Mouse (Mus musculus) embryonic facial prominence, embryonic 12.5 days (tissue): ENCODE data around the gene Cep70. TPM values are rescaled to one million over a fixed set of nuclear protein-coding genes. Genes with fewer than 3 reads are reported as not detected.

Experiments
- ATAC-seq: fragments of 200-750 bp; cut with Nextera tagmentation; 2 replicates; pipeline ENCODE4 v1.8.0; 2017; ENCODE audit not compliant: insufficient number of reproducible peaks, insufficient read depth, low FRiP score, low TSS enrichment
- H3K27ac ChIP-seq: fragments of 300-500 bp; sonication (generic); 2 replicates; pipeline ENCODE4 v1.5.1; 2016; ENCODE audit warnings: mild to moderate bottlenecking
- H3K27me3 ChIP-seq: fragments of 300-500 bp; sonication (generic); 2 replicates; pipeline ENCODE4 v1.6.1; 2016; ENCODE audit warnings: mild to moderate bottlenecking, moderate library complexity
- H3K36me3 ChIP-seq: fragments of 300-500 bp; sonication (generic); 2 replicates; pipeline ENCODE4 v1.6.1; 2016; ENCODE audit warnings: mild to moderate bottlenecking
- H3K4me1 ChIP-seq: fragments of 300-500 bp; sonication (generic); 2 replicates; pipeline ENCODE4 v1.6.1; 2016
- H3K4me2 ChIP-seq: fragments of 300-500 bp; sonication (generic); replicated peaks from 2 replicates; pipeline ENCODE4 v1.6.1; 2016; ENCODE audit warnings: mild to moderate bottlenecking, moderate library complexity
- H3K4me3 ChIP-seq: fragments of 300-500 bp; sonication (generic); 2 replicates; pipeline ENCODE4 v1.5.1; 2016; ENCODE audit warnings: mild to moderate bottlenecking
- H3K9ac ChIP-seq: fragments of 300-500 bp; sonication (generic); 2 replicates; pipeline ENCODE4 v1.6.1; 2016; ENCODE audit warnings: mild to moderate bottlenecking, moderate library complexity
- H3K9me3 ChIP-seq: fragments of 300-500 bp; sonication (generic); 2 replicates; pipeline ENCODE4 v1.6.1; 2016; ENCODE audit warnings: mild to moderate bottlenecking, moderate library complexity
- WGBS: fragments of 180-500 bp; shearing (Covaris S2); methylation state at CpG from one replicate; pipeline ENCODE4 v1.1.7; 2016; 5-methylcytosine and 5-hydroxymethylcytosine counted together
- polyA plus RNA-seq: library from polyadenylated mRNA; unstranded; fragments of >200 nt; fragmentation: Nextera tagmentation; extraction: Ambion mirVana; gene quantifications from 2 replicates; pipeline ENCODE4 v1.2.1, GENCODE M21; 2016

The Cep70 gene
- polyA plus RNA-seq, 1 experiment from 2014 or later = 51.4 TPM

DNA sequence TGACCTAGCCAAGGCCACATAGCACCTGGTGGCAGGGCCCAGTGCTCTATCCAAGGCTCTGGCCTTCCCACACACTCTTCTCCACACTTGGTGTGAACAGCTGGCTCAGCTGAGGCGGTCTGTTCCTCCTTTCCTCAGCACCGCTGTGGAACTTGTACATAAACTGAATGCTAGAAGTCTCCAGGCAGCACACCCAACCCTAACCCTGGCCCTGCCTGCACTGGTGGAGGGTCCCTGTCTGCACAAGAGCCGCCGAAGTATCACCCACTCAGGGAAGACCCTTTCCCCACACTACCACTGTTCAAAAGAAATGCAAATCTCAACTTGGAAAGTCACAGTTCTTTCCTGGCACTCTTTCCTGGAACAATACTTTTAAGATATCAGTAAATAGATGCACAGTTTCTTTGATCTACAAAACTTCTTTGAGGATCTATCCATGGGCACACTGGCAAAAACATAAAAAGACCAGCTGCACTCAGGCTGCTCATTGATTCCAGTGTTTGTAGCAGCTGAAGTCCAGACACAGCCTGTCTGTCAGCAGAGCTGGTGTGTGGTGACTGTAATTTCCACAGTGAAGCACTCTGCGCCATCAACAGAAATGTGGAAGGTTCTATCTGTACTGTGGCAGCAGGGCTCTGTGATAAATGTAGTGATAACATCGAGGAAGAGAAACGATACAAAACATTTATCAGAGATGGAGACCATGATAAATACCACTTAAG lies 82.2 kb downstream of the Cep70 start:
- Histone ChIP-seq H3K4me2 (no peak overlapping the region), H3K9ac (no peak overlapping the region), H3K27ac (no peak overlapping the region), H3K36me3 (no peaks in the 10 kb centered on the region), H3K27me3 (no peaks in the 10 kb centered on the region), H3K4me1 (no peaks in the 10 kb centered on the region), H3K4me3 (no peak overlapping the region), H3K9me3 (no peaks in the 10 kb centered on the region)
- ATAC-seq = no peak
- 85% methylated on average over 7 of the region's 7 CpGs for WGBS

DNA sequence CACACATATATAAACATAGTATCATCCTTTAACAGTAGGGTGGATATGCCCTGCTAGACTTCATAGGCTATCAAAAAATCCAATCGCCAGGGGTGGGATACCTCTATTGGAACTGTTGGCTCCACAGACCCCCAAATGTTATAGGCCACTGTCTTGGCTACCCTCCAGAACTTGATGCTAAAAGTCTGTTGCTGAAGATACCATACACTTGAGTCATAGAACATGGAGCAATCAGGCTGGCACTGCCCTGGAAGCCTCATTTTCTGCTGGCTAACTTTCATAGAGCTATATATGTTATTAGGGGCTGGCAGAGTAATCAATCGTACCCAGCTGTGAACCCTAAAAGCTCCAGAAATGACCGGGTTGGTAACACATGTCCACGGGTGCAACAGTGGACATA lies 82.8 kb downstream of the Cep70 start:
- H3K9me3 ChIP-seq = no peaks in the 10 kb centered on the region
- no peak for ATAC-seq
- WGBS = 83% methylated on average over 4 of the region's 4 CpGs

DNA sequence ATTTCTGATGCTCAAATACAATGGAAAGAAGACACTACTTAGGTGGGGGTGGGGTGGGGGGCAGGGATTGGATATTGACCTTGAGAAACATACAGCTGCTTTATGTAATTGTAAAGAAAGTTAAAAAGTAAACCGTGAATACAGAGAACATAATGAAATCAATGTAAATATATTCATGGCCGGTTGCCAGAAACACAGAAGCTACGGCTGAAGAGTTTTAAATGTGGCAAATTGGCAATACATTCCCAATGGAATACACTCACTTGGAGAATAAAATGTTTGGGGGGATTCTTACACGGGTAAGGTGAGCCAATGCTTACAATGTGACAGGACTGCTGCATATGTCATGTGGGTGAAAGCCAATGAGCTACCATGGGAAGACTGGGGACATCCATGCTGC lies 83.7 kb downstream of the Cep70 start:
- WGBS = 64% methylated on average over 4 of the region's 4 CpGs
- Histone ChIP-seq H3K4me1 (no peaks in the 10 kb centered on the region), H3K36me3 (no peaks in the 10 kb centered on the region), H3K9me3 (no peaks in the 10 kb centered on the region), H3K27ac (no peak overlapping the region), H3K4me3 (no peak overlapping the region), H3K9ac (no peak overlapping the region), H3K4me2 (no peak overlapping the region), H3K27me3 (no peaks in the 10 kb centered on the region)
- ATAC-seq = no peak

More for the DNA sequence above, 82.8 kb downstream of the Cep70 start:
- Histone ChIP-seq H3K27ac (no peak overlapping the region), H3K4me1 (no peaks in the 10 kb centered on the region), H3K27me3 (no peaks in the 10 kb centered on the region), H3K4me2 (no peak overlapping the region), H3K9ac (no peak overlapping the region), H3K36me3 (no peaks in the 10 kb centered on the region), H3K4me3 (no peak overlapping the region)

- Histone ChIP-seq H3K9me3 (no peaks in the 10 kb centered on the region), H3K27ac (no peak overlapping the region), H3K4me2 (no peak overlapping the region), H3K36me3 (no peaks in the 10 kb centered on the region), H3K9ac (no peak overlapping the region), H3K4me3 (no peak overlapping the region), H3K27me3 (no peaks in the 10 kb centered on the region), H3K4me1 (no peaks in the 10 kb centered on the region)
- WGBS = 88% methylated on average over 4 of the region's 4 CpGs
- no peak for ATAC-seq
Measured at GRCm38 (mm10) chr9:99336538-99336937, 93.4 kb downstream of the Cep70 start.

DNA sequence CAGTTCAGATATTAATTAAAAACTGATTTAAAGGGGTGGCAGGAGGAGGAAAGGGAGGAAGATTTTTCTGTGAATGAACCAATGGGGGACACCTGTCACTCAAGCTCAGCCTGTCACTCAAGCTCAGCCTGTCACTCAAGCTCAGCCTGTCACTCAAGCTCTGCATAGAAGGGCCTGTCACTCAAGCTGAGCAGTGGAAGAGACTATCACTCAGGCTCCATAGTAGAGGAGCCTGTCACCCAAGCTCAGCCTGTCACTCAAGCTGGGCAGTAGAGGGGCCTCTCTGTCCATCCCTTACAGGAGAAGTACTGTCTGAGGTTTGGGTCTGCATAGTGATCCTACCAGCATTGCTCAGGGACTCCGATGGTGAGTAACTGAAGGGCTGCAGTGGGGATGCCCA lies 95.1 kb downstream of the Cep70 start:
- ATAC-seq = no peak
- no peaks in the 10 kb centered on the region for H3K4me1 ChIP-seq
- H3K27ac ChIP-seq = no peak overlapping the region
- no peaks in the 10 kb centered on the region for H3K9me3 ChIP-seq
- H3K4me2 ChIP-seq = no peak overlapping the region
- H3K27me3 ChIP-seq = no peaks in the 10 kb centered on the region
- H3K9ac ChIP-seq = no peak overlapping the region
- H3K36me3 ChIP-seq = no peaks in the 10 kb centered on the region
- no peak overlapping the region for H3K4me3 ChIP-seq
- 100% methylated on average over 1 of the region's 1 CpGs for WGBS

DNA sequence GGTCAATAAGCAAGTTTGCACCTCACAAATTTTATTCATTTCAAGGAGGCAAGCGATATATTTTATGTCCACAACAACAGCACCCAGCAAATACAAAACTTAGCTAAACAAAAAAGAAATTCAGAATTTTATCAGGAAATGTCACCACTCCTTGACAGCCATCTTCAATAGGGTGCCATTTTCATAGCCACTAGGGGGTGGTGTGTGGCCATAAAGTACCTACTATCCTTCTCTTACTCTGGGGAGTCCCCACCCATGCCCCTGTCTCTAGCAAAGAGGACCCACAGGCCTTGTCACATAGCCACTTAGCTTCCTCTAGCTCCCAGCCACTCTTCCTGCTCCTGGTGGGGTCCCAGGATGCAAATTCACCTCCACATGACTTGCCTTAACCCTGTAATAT lies 96.0 kb downstream of the Cep70 start:
- Histone ChIP-seq H3K9ac (no peak overlapping the region), H3K27me3 (no peaks in the 10 kb centered on the region), H3K4me1 (no peaks in the 10 kb centered on the region), H3K36me3 (no peaks in the 10 kb centered on the region), H3K4me3 (no peak overlapping the region), H3K27ac (no peak overlapping the region), H3K9me3 (no peaks in the 10 kb centered on the region), H3K4me2 (no peak overlapping the region)
- ATAC-seq = no peak
- whole genome bisulfite sequencing = 91% methylated on average over 1 of the region's 1 CpGs

GRCm38 (mm10) chr9:99340126-99340525 lies 97.0 kb downstream of the Cep70 start:
- H3K27ac ChIP-seq = no peak overlapping the region
- no peak overlapping the region for H3K4me2 ChIP-seq
- 81% methylated on average over 12 of the region's 12 CpGs for WGBS
- H3K4me1 ChIP-seq = no peaks in the 10 kb centered on the region
- H3K27me3 ChIP-seq = no peaks in the 10 kb centered on the region
- no peak overlapping the region for H3K4me3 ChIP-seq
- H3K36me3 ChIP-seq = no peaks in the 10 kb centered on the region
- H3K9me3 ChIP-seq = no peaks in the 10 kb centered on the region
- H3K9ac ChIP-seq = no peak overlapping the region
- no peak for ATAC-seq

DNA sequence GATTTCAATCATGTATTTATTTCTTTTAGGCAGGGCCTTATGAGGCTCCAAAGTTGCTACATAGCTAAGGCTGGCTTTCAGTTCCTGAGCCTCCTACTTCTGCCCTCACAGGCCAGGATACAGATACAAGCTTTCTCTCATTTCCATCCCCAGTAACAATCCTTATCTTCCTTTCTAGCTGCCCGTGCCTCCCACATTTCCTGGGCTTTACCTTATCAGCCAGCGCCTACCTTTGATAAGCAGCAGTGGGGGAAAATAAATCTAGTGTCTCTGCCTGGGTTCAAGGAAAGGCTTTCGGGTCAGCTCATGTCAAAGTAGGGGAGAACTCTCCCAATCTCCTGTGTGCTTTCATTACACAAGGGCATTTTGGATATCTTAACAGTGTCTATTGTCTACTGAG lies 98.4 kb downstream of the Cep70 start:
- 79% methylated on average over 3 of the region's 3 CpGs for WGBS
- no peak overlapping the region for H3K9ac ChIP-seq
- no peak for ATAC-seq

DNA sequence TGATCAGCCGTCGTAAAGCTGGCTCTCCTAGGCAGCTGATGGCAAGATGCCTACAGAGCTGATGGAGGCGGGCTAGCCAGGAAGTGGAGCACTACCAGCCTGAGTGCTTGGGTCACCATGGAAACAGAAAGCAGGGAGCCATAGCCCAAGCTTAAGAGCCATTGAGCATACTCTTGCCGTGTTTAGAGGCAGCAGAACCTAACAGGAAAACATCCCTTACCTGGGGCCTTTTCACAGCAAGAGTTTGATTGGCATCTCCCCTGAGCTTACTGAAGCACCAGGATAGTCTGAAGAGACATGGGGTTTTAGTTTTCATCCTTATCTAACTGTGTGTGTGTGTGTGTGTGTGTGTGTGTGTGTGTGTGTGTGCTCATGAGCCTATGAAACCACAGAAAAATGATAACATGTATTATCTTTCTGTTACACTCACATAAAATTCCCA lies 102.2 kb downstream of the Cep70 start:
- Histone ChIP-seq H3K36me3 (no peaks in the 10 kb centered on the region), H3K9me3 (no peaks in the 10 kb centered on the region), H3K9ac (no peak overlapping the region), H3K27me3 (no peaks in the 10 kb centered on the region), H3K4me2 (no peak overlapping the region), H3K4me3 (no peak overlapping the region), H3K27ac (no peak overlapping the region), H3K4me1 (no peaks in the 10 kb centered on the region)
- ATAC-seq = no peak
- WGBS = 60% methylated on average over 4 of the region's 4 CpGs

More for the DNA sequence above, 98.4 kb downstream of the Cep70 start:
- Histone ChIP-seq H3K4me1 (no peaks in the 10 kb centered on the region), H3K27me3 (no peaks in the 10 kb centered on the region), H3K4me3 (no peak overlapping the region), H3K4me2 (no peak overlapping the region), H3K27ac (no peak overlapping the region), H3K36me3 (no peaks in the 10 kb centered on the region), H3K9me3 (no peaks in the 10 kb centered on the region)

Other genes starting within 250 kb of the Cep70 start
- gene Gm1123, start 207.7 kb upstream of the Cep70 start, polyA plus RNA-seq = not detected in 2 replicates
- 2.0 and 2.5 TPM in 2 replicates for gene Pik3cb, start 102.7 kb upstream of the Cep70 start, polyA plus RNA-seq
- gene Faiml, start 6.1 kb upstream of the Cep70 start, polyA plus RNA-seq = not detected in 2 replicates
- gene Esyt3, start 115.2 kb downstream of the Cep70 start, polyA plus RNA-seq = 0.31 and 0.46 TPM in 2 replicates
- 20.5 and 25.7 TPM in 2 replicates for gene Mras, start 194.0 kb downstream of the Cep70 start, polyA plus RNA-seq
- gene Nme9, start 208.1 kb downstream of the Cep70 start, polyA plus RNA-seq = not detected in 2 replicates